Mouse (Mus musculus) testis, adult 2 months (tissue): Measurements from ENCODE around the gene Vps25. TPM values are rescaled to one million over a fixed set of nuclear protein-coding genes. Genes with fewer than 3 reads are reported as not detected.

Experiments used
- H3K27ac ChIP-seq: fragments of 200-500 bp; 2 replicates; pipeline ENCODE4 v1.5.1; 2012; ENCODE audit warnings: low read depth, low read length; ENCODE audit not compliant: control insufficient read depth, insufficient read depth
- H3K27me3 ChIP-seq: fragments of 200-500 bp; 2 replicates; pipeline ENCODE4 v1.6.1; 2012; ENCODE audit warnings: mild to moderate bottlenecking, low read length, moderate library complexity; ENCODE audit not compliant: control insufficient read depth, insufficient read depth
- H3K36me3 ChIP-seq: fragments of 200-500 bp; 2 replicates; pipeline ENCODE4 v1.6.1; 2012; ENCODE audit warnings: mild to moderate bottlenecking, low read length; ENCODE audit not compliant: control insufficient read depth, insufficient read depth
- H3K4me1 ChIP-seq: fragments of 200-500 bp; 2 replicates; pipeline ENCODE4 v1.6.1; 2012; ENCODE audit warnings: low read length; ENCODE audit not compliant: control insufficient read depth, insufficient read depth
- H3K4me3 ChIP-seq: fragments of 200-500 bp; 2 replicates; pipeline ENCODE4 v1.5.1; 2012; ENCODE audit warnings: low read depth, mild to moderate bottlenecking, low read length, moderate library complexity, mixed read lengths; ENCODE audit not compliant: control insufficient read depth
- CTCF ChIP-seq: fragments of 200-500 bp; IDR thresholded peaks from 2 replicates; pipeline ENCODE4 v1.5.1; 2012; ENCODE audit warnings: low read depth, mild to moderate bottlenecking, inconsistent platforms, low read length, moderate library complexity; ENCODE audit not compliant: control insufficient read depth, insufficient read depth, insufficient replicate concordance
- POLR2A ChIP-seq: fragments of 200-500 bp; IDR thresholded peaks from 2 replicates; pipeline ENCODE4 v1.6.1; 2012; ENCODE audit warnings: low read depth, mild to moderate bottlenecking, inconsistent platforms, low read length, moderate library complexity; ENCODE audit not compliant: control insufficient read depth
- polyA plus RNA-seq: library from polyadenylated mRNA; depleted of rRNA; stranded (reverse); fragments of >200 nt; gene quantifications from 2 replicates; pipeline ENCODE4 v1.2.3, GENCODE M21; 2012

Gene Vps25
- polyA plus RNA-seq, 1 experiment: 26.2 TPM

DNA sequence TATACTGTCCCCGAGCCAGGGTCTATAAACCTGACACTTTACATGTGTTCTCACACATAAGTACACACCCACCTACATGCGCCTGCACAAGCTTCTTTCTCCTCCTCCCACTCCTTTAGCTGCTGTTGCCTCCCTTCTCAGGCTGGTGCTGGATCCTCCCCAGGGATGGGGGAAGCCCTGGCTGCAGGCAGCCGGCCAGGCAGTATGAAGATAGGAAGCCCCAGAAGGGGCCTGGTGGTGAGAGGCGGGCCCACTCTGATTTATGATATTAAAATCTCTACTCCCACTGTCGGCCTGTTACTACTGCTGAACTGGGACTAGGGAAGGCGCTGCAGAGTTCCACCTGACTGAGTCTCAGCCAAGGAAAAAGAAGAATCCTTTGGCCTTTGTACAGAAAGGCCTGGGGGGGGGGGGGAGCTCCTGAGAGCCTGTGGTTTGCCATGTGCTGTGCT is 5.8 kb downstream of the Vps25 start:
- H3K4me1 ChIP-seq: peaks cover 29% of the 10 kb centered on the region
- no peak overlapping the region for H3K27ac ChIP-seq
- no peaks in the 10 kb centered on the region for H3K36me3 ChIP-seq
- H3K27me3 ChIP-seq: peaks cover 2% of the 10 kb centered on the region; the same call in 1 of the 2 replicates
- TF ChIP-seq CTCF: no peak
- no peak for TF ChIP-seq POLR2A
- no peak overlapping the region for H3K4me3 ChIP-seq

DNA sequence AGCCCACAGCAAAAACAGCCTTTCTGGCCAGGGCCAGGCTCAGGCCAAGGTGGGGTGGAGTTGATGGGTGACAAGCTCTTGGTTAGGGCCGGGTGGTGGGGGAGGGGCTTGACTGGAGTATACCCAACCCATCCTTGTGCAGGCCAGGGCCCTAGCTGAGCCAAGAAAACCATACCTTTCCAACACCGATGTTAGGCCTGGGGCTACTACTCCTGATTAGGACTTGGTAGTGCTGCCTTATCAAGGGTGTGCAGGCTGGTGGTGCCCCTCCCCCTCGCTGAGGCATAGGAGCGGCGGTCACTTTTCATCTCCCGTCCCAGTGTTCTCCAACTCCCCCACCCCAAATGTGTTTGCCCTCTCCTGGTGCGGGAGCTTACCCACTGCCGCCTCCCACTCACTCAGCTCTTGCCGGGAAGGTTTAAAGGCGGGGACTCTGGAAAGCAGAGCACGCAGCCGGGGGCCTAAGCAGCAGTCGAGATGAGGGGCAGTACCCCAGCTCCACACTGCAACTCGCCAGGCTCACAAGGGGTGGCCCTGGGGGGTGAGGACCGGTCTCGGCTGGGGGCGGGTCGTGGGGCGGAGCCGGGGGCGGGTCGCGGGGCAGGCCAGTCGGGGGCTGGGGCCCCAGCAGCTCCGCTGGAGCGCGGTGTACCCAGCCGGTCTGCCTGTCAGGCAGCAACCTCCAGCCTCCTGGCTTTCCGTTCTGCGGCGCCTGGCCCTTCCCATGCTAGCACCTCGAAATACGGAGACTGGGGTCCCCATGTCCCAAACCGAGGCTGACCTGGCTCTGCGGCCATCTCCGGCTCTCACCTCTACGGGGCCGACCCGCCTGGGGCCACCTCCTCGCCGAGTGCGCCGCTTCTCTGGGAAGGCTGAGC is 6.7 kb downstream of the Vps25 start, which contains the start of gene Wnk4:
Gene Wnk4, plus strand, starts transcription at position 620 of the 878 bp plus-strand sequence.
- H3K4me3 ChIP-seq: peak within 1 kb of the TSS; percentile 79
- TF ChIP-seq CTCF (no peak), POLR2A (peak; percentile 32)
- peaks cover 2% of the 10 kb centered on the region; the same call in 1 of the 2 replicates for H3K27me3 ChIP-seq
- H3K4me1 ChIP-seq: peaks cover 35% of the 10 kb centered on the region
- H3K36me3 ChIP-seq: no peaks in the 10 kb centered on the region
- H3K27ac ChIP-seq: 0 out of 2 replicates have a peak within 1 kb of the TSS, but pooled peaks have one; percentile 43

DNA sequence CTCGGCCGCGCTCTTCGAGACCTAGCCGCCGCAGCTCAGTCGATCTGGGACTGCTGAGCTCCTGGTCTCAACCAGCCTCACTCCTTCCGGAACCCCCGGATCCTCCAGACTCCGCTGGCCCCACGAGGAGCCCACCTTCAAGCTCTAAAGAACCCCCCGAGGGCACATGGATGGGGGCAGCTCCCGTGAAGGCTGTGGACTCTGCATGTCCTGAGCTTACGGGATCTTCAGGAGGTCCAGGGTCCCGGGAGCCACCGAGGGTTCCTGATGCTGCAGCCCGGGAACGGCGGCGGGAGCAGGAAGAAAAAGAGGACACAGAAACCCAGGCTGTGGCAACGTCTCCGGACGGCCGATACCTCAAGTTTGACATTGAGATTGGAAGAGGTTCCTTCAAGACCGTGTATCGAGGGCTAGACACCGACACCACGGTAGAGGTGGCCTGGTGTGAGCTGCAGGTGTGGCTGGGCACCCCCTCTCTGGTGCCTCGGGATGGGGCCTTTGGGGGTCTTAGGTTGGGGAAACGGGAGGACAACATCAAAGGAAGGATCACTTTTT is 7.4 kb downstream of the Vps25 start:
- Histone ChIP-seq H3K27ac (0 out of 2 replicates have a peak overlapping the region, but pooled peaks have one; percentile 43), H3K36me3 (no peaks in the 10 kb centered on the region), H3K4me1 (peaks cover 35% of the 10 kb centered on the region), H3K4me3 (peak overlapping the region; percentile 79), H3K27me3 (peaks cover 2% of the 10 kb centered on the region; the same call in 1 of the 2 replicates)
- TF ChIP-seq CTCF: no peak
- no peak; the same call in 1 of the 2 replicates for TF ChIP-seq POLR2A

DNA sequence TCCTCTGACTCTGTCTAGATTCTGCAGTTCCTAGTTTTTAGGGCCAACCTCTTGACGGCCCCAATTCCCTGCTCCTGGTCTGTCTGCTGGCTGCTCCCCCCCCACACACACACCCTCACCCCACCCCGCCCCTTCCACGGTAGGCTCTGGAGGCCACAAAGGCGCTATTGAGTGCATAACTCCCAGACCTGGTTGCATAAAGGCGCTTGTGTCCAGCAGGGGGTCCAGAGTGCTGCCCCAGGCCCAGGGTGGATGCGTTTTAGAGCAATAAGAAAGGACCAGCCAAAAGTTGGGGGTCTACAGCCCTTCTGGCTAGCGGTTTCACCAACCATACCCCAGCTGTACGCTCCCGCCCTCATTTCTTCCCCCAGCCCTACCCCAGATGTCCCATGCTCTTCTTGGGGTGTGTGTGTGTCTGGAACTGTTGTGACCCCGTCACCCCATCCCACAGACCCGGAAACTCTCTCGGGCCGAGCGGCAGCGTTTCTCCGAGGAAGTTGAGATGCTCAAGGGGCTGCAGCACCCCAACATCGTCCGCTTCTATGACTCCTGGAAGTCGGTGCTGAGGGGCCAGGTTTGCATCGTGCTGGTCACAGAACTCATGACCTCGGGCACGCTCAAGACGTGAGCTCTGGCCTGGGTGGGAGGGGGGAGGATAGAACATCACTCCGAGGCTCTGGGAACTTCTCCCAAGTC is 8.9 kb downstream of the Vps25 start:
- H3K4me1 ChIP-seq: peaks cover 35% of the 10 kb centered on the region
- H3K36me3 ChIP-seq: no peaks in the 10 kb centered on the region
- peak overlapping the region; percentile 26 for H3K4me3 ChIP-seq
- H3K27ac ChIP-seq: no peak overlapping the region
- TF ChIP-seq POLR2A (no peak), CTCF (no peak)
- H3K27me3 ChIP-seq: peaks cover 2% of the 10 kb centered on the region; the same call in 1 of the 2 replicates

DNA sequence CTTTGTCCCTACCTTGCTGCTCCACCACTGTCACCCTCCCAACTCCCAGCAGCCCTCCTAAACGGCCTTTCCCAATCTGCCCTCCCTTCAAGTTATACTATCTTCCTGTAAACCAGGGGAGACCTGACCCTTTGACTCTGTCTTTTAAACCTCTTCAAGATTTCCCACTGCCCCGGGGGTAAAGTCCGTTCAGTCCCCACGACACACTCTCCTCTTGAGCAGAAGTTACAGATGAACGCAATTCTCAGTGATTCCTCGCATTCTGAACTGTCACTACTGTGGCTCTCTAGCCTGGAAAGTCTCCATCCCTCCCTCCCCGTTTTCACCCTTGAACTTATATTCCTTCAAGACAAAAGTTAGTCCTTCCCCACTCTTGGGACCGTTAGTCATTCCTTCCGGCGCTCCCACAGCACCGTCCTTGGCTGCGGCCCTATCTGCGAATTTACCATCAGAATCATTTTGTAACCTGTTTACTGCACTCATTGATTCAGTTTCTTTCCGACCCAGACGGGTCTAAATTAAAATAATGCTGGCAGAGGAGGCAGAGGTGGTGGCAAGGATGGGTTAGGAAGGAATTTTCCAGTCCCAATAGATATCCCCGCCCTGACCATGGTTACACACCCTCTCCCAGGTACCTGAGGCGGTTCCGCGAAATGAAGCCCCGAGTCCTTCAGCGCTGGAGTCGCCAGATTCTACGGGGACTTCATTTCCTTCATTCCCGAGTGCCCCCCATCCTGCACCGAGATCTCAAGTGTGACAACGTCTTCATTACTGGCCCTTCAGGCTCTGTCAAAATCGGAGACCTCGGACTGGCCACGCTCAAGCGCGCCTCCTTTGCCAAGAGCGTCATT is 9.9 kb downstream of the Vps25 start:
- Histone ChIP-seq H3K36me3 (no peaks in the 10 kb centered on the region), H3K4me3 (no peak overlapping the region), H3K27me3 (peaks cover 2% of the 10 kb centered on the region; the same call in 1 of the 2 replicates), H3K27ac (0 out of 2 replicates have a peak overlapping the region, but pooled peaks have one; percentile 5), H3K4me1 (peaks cover 35% of the 10 kb centered on the region)
- TF ChIP-seq POLR2A (no peak), CTCF (no peak)

DNA sequence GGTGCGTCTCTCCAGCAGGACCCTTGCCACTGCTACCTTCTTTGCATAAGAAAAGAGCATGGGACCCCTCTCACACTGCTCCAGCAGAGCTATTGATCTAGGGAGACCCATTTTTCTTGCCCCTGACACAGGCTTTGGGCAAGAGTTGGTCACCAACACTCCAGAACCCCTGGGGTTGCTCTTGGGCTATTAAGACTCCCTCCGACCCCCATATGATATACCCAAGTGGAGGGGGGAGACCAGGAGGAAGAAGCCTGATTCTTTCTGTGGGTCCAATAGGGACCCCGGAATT is 10.4 kb downstream of the Vps25 start:
- peaks cover 35% of the 10 kb centered on the region for H3K4me1 ChIP-seq
- H3K27ac ChIP-seq: 0 out of 2 replicates have a peak overlapping the region, but pooled peaks have one; percentile 5
- H3K36me3 ChIP-seq: no peaks in the 10 kb centered on the region
- no peak overlapping the region for H3K4me3 ChIP-seq
- peaks cover 2% of the 10 kb centered on the region; the same call in 1 of the 2 replicates for H3K27me3 ChIP-seq
- TF ChIP-seq CTCF (no peak), POLR2A (no peak)
